Mouse (Mus musculus) frontal cortex, postnatal 10 days (tissue): ENCODE results near the gene Soat1.
"Not testable (repeated sequence)": the region's sequence is repeated elsewhere in the genome, so short reads cannot be mapped to it uniquely, and the experiment has no call there.

Experiments used
- DNase-seq, 2 experiments: peaks; one replicate each; pipeline ENCODE4 v3.0.0; 2022; ENCODE audit warnings: low spot score in 2 of 2, mixed read lengths in 1 of 2

Gene Soat1

GRCm38 (mm10) chr1:156473961-156474503 is at the start of gene Soat1:
TSS of gene Soat1 (minus strand) at chr1:156474331.
- peak; percentile 67 to 83 for DNase-seq

GRCm38 (mm10) chr1:156523842-156524241 is 49.7 kb upstream of the Soat1 start, which contains the start of gene Gm10031:
TSS of gene Gm10031 (plus strand) at chr1:156524012.
- DNase-seq, result not testable (repeated sequence)

GRCm38 (mm10) chr1:156521796-156522517 is 47.8 kb upstream of the Soat1 start:
- no peak for DNase-seq

- no peak for DNase-seq
Measured at GRCm38 (mm10) chr1:156520136-156520780, 46.1 kb upstream of the Soat1 start.

DNA sequence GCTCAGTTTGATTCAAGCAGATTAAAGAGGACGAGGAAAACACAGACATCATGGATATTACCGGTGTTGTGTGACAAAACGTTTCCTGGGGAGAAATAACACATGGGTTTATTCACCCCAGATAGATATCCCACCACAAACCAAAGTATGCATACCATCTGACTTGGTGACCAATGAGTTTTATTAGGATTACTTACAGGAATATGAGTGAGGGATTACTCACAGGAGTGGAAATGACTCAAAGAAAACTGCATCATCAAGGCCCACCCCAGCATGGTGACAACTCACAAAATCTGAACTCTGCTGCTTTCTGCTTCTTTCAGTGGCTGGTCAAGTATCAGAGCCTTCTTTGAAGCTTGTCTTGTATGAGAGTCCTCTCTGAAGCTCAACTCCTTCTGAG is 33.6 kb upstream of the Soat1 start:
- DNase-seq, result no peak

DNA sequence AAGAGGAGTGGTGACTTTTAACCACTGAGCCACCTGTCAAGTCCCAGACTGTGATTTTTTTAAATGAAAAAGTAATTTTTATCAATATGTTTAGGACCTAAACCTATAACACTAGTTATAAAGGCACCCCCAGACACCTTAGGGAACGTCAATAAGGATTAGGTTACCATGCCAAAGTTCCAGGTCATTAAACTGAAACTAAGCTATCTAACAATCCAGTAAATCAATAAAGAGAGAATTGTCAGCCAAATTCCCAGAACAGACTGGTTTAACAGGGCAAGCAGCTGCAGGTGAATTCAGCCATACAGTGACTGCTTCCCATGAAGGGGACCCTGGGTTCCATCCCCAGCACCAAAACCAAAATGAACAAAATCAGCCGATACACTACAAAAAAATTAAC is 31.8 kb upstream of the Soat1 start:
- DNase-seq, result no peak

- DNase-seq, result no peak
Measured at GRCm38 (mm10) chr1:156504945-156505523, 30.9 kb upstream of the Soat1 start.

DNA sequence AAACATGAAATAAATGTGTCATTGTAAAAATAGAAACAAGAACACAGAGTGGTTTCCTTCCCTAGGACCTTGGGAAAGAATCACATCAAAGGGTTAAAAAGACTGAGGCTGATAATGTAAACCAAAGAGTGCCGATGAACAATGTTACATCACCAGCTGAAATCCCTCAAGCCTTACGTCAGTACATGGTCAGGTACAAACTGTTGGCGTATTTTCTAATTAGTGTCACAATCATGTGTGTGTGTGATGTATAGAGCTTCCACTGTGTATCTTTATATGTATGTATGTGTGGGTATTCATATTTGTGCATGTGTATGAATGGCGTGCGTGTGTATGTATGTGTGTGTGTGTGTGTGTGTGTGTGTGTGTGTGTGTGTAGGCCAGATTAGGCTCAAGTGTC is 22.8 kb upstream of the Soat1 start:
- no peak for DNase-seq

DNA sequence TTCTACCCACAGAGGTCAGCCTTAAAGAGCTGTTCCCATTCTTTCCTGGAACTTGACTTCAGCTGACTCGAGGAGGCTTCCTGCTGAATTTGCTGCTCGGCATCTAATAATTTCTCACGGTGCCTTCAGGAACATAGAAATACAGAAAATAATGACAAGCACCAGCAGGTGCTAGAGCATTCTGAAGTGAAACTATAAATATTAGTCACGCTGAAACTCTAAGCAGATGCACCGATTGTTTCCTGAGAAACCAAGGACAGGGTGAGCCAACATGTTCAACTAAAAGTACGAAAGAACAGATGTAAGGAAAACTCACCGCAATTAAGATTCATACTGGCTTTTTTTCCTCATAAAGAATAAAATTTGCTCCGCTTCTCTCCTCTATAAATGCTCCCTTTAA is 20.9 kb upstream of the Soat1 start:
- no peak for DNase-seq

- no peak for DNase-seq
Measured at GRCm38 (mm10) chr1:156491226-156491796, 17.2 kb upstream of the Soat1 start.

DNA sequence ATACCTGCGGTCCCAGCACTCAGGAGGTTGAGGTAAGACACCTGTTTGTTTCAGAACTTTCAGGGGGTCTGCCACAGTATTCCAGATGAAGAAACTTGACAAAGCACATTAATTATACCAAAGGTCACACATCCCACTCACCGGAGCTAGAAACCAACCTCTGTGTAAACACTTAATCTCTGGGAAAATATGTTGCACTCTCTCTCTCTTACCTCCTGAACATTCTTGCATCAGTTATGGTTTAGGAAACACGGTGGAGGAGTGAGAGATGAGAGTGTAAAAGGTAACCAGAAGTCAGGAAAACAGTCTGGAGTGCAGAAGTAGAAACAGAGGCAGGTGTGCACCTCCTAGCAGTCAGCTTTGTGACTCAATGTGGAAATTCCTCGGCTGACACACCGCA is 13.9 kb upstream of the Soat1 start:
- no peak for DNase-seq

- DNase-seq, result no peak
Measured at GRCm38 (mm10) chr1:156487498-156487897, 13.4 kb upstream of the Soat1 start.

- no peak for DNase-seq
Measured at GRCm38 (mm10) chr1:156481826-156482225, 7.7 kb upstream of the Soat1 start.

DNA sequence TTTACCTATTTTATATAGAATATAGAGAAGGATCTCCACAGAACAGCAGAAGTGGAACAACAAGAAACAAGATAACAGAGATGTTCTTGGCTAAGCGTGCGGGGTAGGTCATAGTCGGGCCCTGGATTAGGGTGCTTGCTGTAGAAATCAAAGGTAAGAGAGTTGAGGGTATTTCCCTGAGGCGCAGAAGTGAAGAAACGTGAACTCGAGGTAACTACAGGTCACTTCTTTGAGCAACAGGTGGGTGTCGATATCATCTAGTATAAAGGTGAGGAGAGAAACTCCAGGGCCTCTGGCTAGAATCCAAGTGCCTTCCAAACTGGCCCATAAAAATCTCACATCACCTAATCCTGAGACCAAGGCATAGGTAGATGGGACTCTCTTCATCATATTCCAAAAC is 2.4 kb upstream of the Soat1 start:
- DNase-seq, result no peak

DNA sequence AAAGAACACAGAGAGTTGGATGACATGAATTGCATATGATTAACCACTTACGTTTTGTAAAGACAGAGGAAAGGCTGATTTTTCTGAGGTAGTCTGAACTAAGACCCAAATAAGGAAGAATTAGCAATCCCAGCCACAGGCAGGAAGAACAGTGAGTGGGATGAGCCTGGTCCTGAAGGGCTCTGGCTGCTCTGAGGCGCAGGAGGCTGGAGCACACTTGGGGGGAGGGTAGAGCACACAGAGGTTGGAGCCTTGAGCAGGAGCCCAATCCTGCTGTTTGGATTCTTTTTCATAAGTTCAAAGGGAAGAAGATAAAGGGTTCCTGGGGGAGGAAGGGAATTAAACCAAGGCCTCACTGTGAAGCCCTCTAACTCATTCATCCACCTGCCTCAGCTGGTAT is 1.9 kb upstream of the Soat1 start:
- DNase-seq, result no peak

DNA sequence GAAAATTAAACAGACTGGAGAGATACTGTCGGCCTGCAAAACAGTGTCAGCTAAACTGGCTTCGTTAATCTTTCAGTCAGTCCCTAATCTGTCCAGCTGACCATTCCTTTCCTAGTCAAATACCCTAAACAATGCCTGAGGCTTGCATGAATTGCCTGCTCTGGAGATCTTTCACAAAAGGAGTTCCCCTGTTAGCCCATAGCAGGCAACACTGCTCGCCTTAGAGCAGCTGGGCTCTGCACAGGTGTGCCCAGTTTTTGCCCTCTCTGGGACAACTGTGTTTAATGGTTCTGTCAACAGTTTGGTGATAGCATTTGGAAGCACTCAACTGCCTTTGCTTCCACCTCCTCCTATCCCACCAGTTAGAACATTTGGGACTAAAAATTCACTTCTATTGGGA is 723 bp upstream of the Soat1 start:
- DNase-seq, result no peak

DNA sequence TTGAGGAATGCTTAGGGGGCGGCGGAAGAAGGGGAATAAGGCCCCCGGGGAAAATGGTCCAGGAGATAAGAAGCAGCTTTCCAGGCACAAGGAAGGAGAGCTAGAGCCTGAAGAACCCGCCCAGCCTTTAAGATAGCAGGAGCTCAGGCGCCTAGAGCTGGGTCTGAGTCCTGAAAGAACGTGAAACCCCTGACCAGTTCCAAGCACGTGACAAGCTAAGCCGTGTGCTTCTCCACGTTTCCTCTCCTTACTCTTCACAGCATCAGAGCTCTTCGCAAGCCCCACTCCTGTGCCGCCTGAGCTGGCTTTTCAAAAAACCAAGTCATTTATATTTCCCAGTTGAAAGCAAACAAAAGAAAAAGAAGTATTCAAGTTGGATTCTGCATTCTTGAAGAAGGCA is 1.1 kb downstream of the Soat1 start:
- no peak for DNase-seq

- no peak for DNase-seq
Measured at GRCm38 (mm10) chr1:156471955-156472354, 2.2 kb downstream of the Soat1 start.

DNA sequence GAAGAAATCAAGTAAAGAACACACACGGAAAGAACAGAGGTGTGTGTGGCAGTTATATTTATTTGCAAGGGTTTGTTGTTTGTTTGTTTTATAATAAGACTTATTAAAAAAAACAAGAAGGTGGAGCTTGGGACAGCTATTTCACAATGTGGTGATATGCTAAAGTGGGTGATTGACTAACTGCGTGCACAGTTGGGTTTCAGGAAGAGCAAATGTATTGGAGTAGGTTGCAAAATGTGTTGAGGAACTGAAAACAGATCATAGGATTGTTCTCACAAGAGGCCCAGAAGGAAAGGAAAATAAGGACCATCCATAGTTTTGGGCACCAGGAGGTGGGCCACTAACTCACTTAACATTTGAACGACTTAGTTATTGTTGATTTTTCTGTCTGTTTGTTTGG is 3.1 kb downstream of the Soat1 start:
- DNase-seq, result no peak

- no peak for DNase-seq
Measured at GRCm38 (mm10) chr1:156470557-156470956, 3.6 kb downstream of the Soat1 start.

DNA sequence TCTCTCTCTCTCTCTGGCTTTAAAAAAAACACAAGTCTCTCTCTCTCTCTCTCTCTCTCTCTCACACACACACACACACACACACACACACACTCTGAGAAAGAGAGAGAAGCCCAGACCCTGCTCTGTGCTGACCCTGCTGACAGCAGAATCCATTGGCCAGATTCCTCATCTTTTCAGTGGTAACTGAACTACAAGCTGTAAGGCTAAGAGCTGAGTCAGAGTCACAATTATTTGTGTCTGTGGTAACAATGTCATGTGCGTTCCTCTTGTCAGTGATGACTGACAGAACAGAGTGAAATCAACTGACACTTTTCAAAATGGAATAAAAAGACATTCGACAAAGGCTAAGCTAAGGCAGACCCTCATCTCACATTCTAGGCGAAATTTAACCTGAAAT is 5.6 kb downstream of the Soat1 start:
- DNase-seq, result no peak

DNA sequence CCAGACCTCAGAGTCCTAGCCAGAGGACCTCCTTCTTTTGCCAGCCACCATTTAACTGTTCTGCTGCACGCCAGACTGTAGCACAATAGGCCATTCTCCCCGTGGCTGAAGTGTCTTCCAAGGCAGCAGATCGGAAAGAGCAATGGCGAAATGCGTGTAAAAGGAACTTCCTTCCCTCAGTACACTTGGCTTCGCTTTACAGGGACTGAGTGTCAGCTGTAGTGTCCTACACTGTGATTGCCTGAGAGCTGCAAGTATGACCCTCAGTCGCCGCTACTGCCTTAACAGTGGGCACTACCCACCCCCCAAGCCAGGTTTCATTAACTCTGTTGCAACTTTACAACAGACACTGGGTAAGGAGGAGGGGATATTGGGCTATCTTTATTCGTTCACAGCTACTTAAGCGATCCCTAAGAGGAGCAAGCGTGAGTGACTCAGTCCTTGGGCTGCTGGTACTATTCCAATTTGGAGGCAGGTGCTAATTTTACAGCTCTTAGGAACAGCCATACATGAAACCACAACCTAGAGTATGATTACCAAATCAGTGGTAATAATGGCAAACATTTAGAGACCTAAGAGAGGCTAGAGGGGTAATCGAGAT is 6.4 kb downstream of the Soat1 start:
- DNase-seq, result no peak
